Mouse (Mus musculus) hindbrain, postnatal 0 days (tissue): ENCODE measurements around the gene Rad18. TPM values are rescaled to one million over a fixed set of nuclear protein-coding genes. Genes with fewer than 3 reads are reported as not detected.

Experiments used
- ATAC-seq: fragments of 200-750 bp; cut with Nextera tagmentation; 2 replicates; pipeline ENCODE4 v1.8.0; 2017; ENCODE audit warnings: mild to moderate bottlenecking, moderate TSS enrichment, moderate library complexity
- DNase-seq: peaks from one replicate; pipeline ENCODE4 v3.0.0-alpha.2; 2015; ENCODE audit warnings: low spot score
- H3K27ac ChIP-seq: fragments of 300-500 bp; sonication (generic); 2 replicates; pipeline ENCODE4 v1.5.1; 2014; ENCODE audit warnings: mild to moderate bottlenecking
- H3K27me3 ChIP-seq: fragments of 300-500 bp; sonication (generic); 2 replicates; pipeline ENCODE4 v1.6.1; 2014; ENCODE audit warnings: low read length, mixed read lengths; ENCODE audit not compliant: insufficient read depth
- H3K36me3 ChIP-seq: fragments of 300-500 bp; sonication (generic); 2 replicates; pipeline ENCODE4 v1.6.1; 2014; ENCODE audit warnings: low read length, mixed read lengths; ENCODE audit not compliant: insufficient read depth
- H3K4me1 ChIP-seq: fragments of 300-500 bp; sonication (generic); 2 replicates; pipeline ENCODE4 v1.6.1; 2014; ENCODE audit warnings: antibody characterized with exemption, low read length, mixed read lengths; ENCODE audit not compliant: insufficient read depth
- H3K4me2 ChIP-seq: fragments of 300-500 bp; sonication (generic); 2 replicates; pipeline ENCODE4 v1.6.1; 2014; ENCODE audit warnings: low read depth, mild to moderate bottlenecking, low read length, moderate library complexity, mixed read lengths
- H3K4me3 ChIP-seq: fragments of 300-500 bp; sonication (generic); 2 replicates; pipeline ENCODE4 v1.5.1; 2014; ENCODE audit warnings: low read length
- H3K9ac ChIP-seq: fragments of 300-500 bp; sonication (generic); replicated peaks from 2 replicates; pipeline ENCODE4 v1.6.1; 2014; ENCODE audit warnings: mild to moderate bottlenecking, low read length, moderate library complexity, mixed read lengths
- H3K9me3 ChIP-seq: fragments of 300-500 bp; sonication (generic); 2 replicates; pipeline ENCODE4 v1.6.1; 2016; ENCODE audit warnings: low read length, mixed read lengths
- CTCF ChIP-seq: IDR thresholded peaks from 2 replicates; pipeline ENCODE4 v1.5.1; 2016; ENCODE audit warnings: antibody characterized with exemption, control low read depth, low read depth
- WGBS: fragments of 180-500 bp; shearing (Covaris S2); extraction: QIAGEN DNeasy Blood & Tissue Kit; methylation state at CpG from one replicate; pipeline ENCODE4 v1.1.7; 2014; 5-methylcytosine and 5-hydroxymethylcytosine counted together
- polyA plus RNA-seq: library from polyadenylated mRNA; unstranded; fragments of >200 nt; fragmentation: Nextera tagmentation; extraction: Ambion mirVana; gene quantifications from 2 replicates; pipeline ENCODE4 v1.2.1, GENCODE M21; 2015
- total RNA-seq: library from RNA; depleted of rRNA; stranded (reverse); fragments of >200 nt; gene quantifications from 2 replicates; pipeline ENCODE4 v1.2.3, GENCODE M21; 2014

Rad18 gene
- total and polyA plus RNA-seq, 2 experiments from 2014 or later: 8.3 to 18.2 TPM

- 74% methylated on average over 5 of the region's 5 CpGs for WGBS
- Histone ChIP-seq H3K9me3 (no peaks in the 10 kb centered on the region), H3K4me1 (no peaks in the 10 kb centered on the region), H3K27me3 (no peaks in the 10 kb centered on the region), H3K36me3 (peaks cover 53% of the 10 kb centered on the region), H3K27ac (no peak overlapping the region), H3K9ac (no peak overlapping the region), H3K4me3 (no peak overlapping the region), H3K4me2 (no peak overlapping the region)
- no peak for ATAC-seq
- DNase-seq: no peak
- TF ChIP-seq CTCF: no peak
Measured at GRCm38 (mm10) chr6:112733942-112734341, 37.5 kb upstream of the Rad18 start.

- no peaks in the 10 kb centered on the region for H3K4me1 ChIP-seq
- peak; percentile 39; the same call in 1 of the 2 replicates for TF ChIP-seq CTCF
- no peaks in the 10 kb centered on the region for H3K27me3 ChIP-seq
- H3K27ac ChIP-seq: no peak overlapping the region
- DNase-seq (no peak), ATAC-seq (no peak)
- H3K4me2 ChIP-seq: no peak overlapping the region
- H3K9ac ChIP-seq: no peak overlapping the region
- 95% methylated on average over 3 of the region's 3 CpGs for WGBS
- H3K9me3 ChIP-seq: no peaks in the 10 kb centered on the region
- H3K36me3 ChIP-seq: peaks cover 49% of the 10 kb centered on the region; the same call in 1 of the 2 replicates
- no peak overlapping the region for H3K4me3 ChIP-seq
Measured at GRCm38 (mm10) chr6:112732434-112732833, 35.9 kb upstream of the Rad18 start.

DNA sequence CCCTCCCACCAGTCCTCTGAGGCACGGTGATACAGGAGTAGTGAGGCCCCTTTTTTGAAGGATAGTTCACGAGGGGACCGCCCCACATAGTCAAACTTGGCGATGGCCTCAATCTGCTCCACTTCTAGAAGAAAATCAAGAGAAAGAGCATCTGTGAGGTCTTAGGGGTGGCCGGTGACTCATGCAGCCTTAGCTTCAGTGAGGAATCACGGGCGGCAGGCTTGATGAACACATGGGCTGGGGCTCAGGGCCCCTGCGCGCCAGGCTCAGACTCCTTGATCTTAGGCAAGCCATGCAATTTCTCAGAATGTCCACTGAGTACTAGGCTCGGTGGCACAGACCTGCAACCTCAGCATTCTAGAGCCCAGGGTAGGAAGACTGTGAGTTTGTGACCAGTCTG lies 34.9 kb upstream of the Rad18 start:
- Histone ChIP-seq H3K4me3 (no peak overlapping the region), H3K27me3 (no peaks in the 10 kb centered on the region), H3K36me3 (peaks cover 57% of the 10 kb centered on the region; the same call in 1 of the 2 replicates), H3K9me3 (no peaks in the 10 kb centered on the region), H3K4me2 (no peak overlapping the region), H3K27ac (no peak overlapping the region), H3K4me1 (no peaks in the 10 kb centered on the region), H3K9ac (no peak overlapping the region)
- DNase-seq (no peak), ATAC-seq (no peak)
- 98% methylated on average over 10 of the region's 10 CpGs for WGBS
- TF ChIP-seq CTCF: no peak

DNA sequence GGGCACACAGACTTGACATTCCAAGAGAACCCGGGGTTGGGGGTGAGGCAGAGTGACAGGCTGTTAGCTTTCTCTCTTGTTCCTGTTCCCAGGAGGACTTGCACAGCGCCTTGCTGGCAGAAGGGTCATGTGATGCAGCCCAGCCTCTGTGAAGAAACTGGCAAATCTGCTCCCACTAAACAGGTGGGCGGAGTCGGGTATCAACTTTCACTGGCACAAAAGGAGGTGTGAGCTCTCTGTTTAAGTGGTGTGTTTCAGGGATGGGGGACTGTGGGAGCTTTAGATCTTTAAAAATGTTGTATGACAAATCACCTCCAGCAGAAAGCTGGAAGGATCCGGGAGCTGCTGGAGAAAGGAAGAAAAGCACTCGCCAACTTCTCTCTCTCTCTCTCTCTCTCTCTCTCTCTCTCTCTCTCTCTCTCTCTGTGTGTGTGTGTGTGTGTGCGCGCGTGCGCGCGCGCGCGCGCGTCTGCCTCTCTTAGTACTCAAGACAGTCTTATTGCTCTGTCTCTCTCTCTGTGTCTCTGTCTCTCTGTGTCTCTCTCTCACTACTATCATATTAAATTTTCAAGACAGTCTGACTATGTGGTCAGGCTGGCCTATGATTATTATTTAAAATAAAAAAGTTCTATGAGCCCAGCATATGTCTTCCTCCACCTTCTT lies 32.4 kb upstream of the Rad18 start:
- no peak for TF ChIP-seq CTCF
- Histone ChIP-seq H3K27me3 (no peaks in the 10 kb centered on the region), H3K4me3 (no peak overlapping the region), H3K9ac (no peak overlapping the region), H3K36me3 (peaks cover 40% of the 10 kb centered on the region; the same call in 1 of the 2 replicates), H3K9me3 (no peaks in the 10 kb centered on the region), H3K27ac (peak overlapping the region; percentile 41; the same call in 1 of the 2 replicates), H3K4me2 (0 out of 2 replicates have a peak overlapping the region, but pooled peaks have one; percentile 21), H3K4me1 (no peaks in the 10 kb centered on the region)
- peak; percentile 77 for ATAC-seq
- peak; percentile 70 for DNase-seq
- WGBS: 8% methylated on average over 17 of the region's 17 CpGs

DNA sequence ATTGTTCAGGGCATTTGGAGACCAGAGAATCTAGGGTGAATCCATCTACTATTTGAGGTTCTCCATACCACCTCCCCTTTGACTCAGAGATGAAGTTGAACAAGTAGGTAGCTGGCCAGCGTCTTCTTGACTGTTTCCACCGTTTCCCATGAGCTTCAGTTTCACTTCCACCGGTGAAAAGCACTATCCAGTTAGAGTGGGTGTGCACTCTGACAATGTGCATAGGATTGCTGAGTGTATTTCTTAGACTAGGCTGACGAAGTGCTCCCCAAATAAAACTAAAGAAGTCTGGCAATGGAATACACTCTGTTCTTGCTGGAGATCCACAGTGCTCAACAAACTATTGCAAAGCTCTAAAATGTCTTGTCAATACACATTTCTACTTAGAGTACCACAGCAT lies 29.0 kb upstream of the Rad18 start:
- no peak for TF ChIP-seq CTCF
- H3K36me3 ChIP-seq: peaks cover 31% of the 10 kb centered on the region; the same call in 1 of the 2 replicates
- H3K9me3 ChIP-seq: no peaks in the 10 kb centered on the region
- WGBS: 89% methylated on average over 4 of the region's 4 CpGs
- H3K4me1 ChIP-seq: no peaks in the 10 kb centered on the region
- no peak for ATAC-seq
- DNase-seq: no peak
- H3K4me2 ChIP-seq: no peak overlapping the region
- H3K9ac ChIP-seq: no peak overlapping the region
- no peaks in the 10 kb centered on the region for H3K27me3 ChIP-seq
- H3K4me3 ChIP-seq: no peak overlapping the region
- H3K27ac ChIP-seq: no peak overlapping the region

GRCm38 (mm10) chr6:112720409-112721080 lies 24.1 kb upstream of the Rad18 start:
- ATAC-seq (no peak), DNase-seq (no peak)
- H3K4me3 ChIP-seq: no peak overlapping the region
- no peaks in the 10 kb centered on the region for H3K4me1 ChIP-seq
- no peak overlapping the region for H3K9ac ChIP-seq
- H3K27me3 ChIP-seq: no peaks in the 10 kb centered on the region
- 77% methylated on average over 5 of the region's 5 CpGs for WGBS
- peaks cover 13% of the 10 kb centered on the region; the same call in 1 of the 2 replicates for H3K36me3 ChIP-seq
- H3K9me3 ChIP-seq: no peaks in the 10 kb centered on the region
- no peak overlapping the region for H3K27ac ChIP-seq
- no peak overlapping the region for H3K4me2 ChIP-seq
- no peak for TF ChIP-seq CTCF

- H3K9me3 ChIP-seq: no peaks in the 10 kb centered on the region
- no peak overlapping the region for H3K9ac ChIP-seq
- DNase-seq (no peak), ATAC-seq (no peak)
- no peaks in the 10 kb centered on the region for H3K27me3 ChIP-seq
- no peaks in the 10 kb centered on the region for H3K4me1 ChIP-seq
- no peak overlapping the region for H3K27ac ChIP-seq
- 72% methylated on average over 1 of the region's 1 CpGs for WGBS
- H3K4me2 ChIP-seq: no peak overlapping the region
- TF ChIP-seq CTCF: no peak
- peaks cover 13% of the 10 kb centered on the region; the same call in 1 of the 2 replicates for H3K36me3 ChIP-seq
- no peak overlapping the region for H3K4me3 ChIP-seq
Measured at GRCm38 (mm10) chr6:112719983-112720382, 23.5 kb upstream of the Rad18 start.
